Mouse (Mus musculus): ENCODE measurements around the gene Tomt. TPM values are rescaled to one million over a fixed set of nuclear protein-coding genes. Genes with fewer than 3 reads are reported as not detected.

Gene Tomt
- polyA plus RNA-seq, 1 experiment from 2014 or later = 0.61 TPM

GRCm38 (mm10) chr7:101851689-101852088 lies 54.5 kb downstream of the Tomt start:
- H3K4me2 ChIP-seq (replicated peaks) = no peak overlapping the region
- H3K36me3 ChIP-seq = no peaks in the 10 kb centered on the region
- H3K9ac ChIP-seq = no peak overlapping the region
- H3K27me3 ChIP-seq = no peaks in the 10 kb centered on the region
- H3K4me3 ChIP-seq = no peak overlapping the region
- 82% methylated on average over 6 of the region's 6 CpGs for WGBS
- ATAC-seq (ENCODE audit: insufficient number of reproducible peaks, insufficient read depth, low FRiP score, low TSS enrichment) = no peak
- no peak overlapping the region for H3K27ac ChIP-seq
- H3K4me1 ChIP-seq = no peaks in the 10 kb centered on the region
- H3K9me3 ChIP-seq = no peaks in the 10 kb centered on the region

Small RNA genes within 50 kb of the gene (microRNA-seq; reads per million reads assigned to microRNA genes)
- gene Gm22655 = not detected

Other genes with a start within 250 kb of the Tomt start
- gene Clpb, start 242.7 kb downstream of the Tomt start, polyA plus RNA-seq (2016; fragmentation: Nextera tagmentation; extraction: Ambion mirVana) = 48.0 and 51.2 TPM in 2 replicates
- gene Phox2a, start 88.0 kb downstream of the Tomt start, polyA plus RNA-seq (2016; fragmentation: Nextera tagmentation; extraction: Ambion mirVana) = 0.58 TPM in 1 of 2 replicates, not detected in the other
- 55.2 and 69.7 TPM in 2 replicates for gene Inppl1, start 68.1 kb downstream of the Tomt start, polyA plus RNA-seq (2016; fragmentation: Nextera tagmentation; extraction: Ambion mirVana)
- gene Folr2, start 49.2 kb downstream of the Tomt start, polyA plus RNA-seq (2016; fragmentation: Nextera tagmentation; extraction: Ambion mirVana) = 0.92 TPM in 1 of 2 replicates, not detected in the other
- gene Anapc15, start 42.6 kb downstream of the Tomt start, polyA plus RNA-seq (2016; fragmentation: Nextera tagmentation; extraction: Ambion mirVana) = 75.5 and 76.6 TPM in 2 replicates
- gene Folr1, start 35.6 kb downstream of the Tomt start, polyA plus RNA-seq (2016; fragmentation: Nextera tagmentation; extraction: Ambion mirVana) = 1.1 and 1.2 TPM in 2 replicates
- 153 and 158 TPM in 2 replicates for gene Lamtor1, start 455 bp downstream of the Tomt start, polyA plus RNA-seq (2016; fragmentation: Nextera tagmentation; extraction: Ambion mirVana)
- gene Lrrc51, start 27.5 kb upstream of the Tomt start, polyA plus RNA-seq (2016; fragmentation: Nextera tagmentation; extraction: Ambion mirVana) = 8.8 and 9.8 TPM in 2 replicates
- gene Numa1, start 27.8 kb upstream of the Tomt start, polyA plus RNA-seq (2016; fragmentation: Nextera tagmentation; extraction: Ambion mirVana) = 115 and 119 TPM in 2 replicates
- gene Il18bp, start 112.3 kb upstream of the Tomt start, polyA plus RNA-seq (2016; fragmentation: Nextera tagmentation; extraction: Ambion mirVana) = 3.6 and 3.8 TPM in 2 replicates
- 28.9 and 33.5 TPM in 2 replicates for gene Rnf121, start 159.1 kb upstream of the Tomt start, polyA plus RNA-seq (2016; fragmentation: Nextera tagmentation; extraction: Ambion mirVana)
- gene Xndc1, start 159.2 kb upstream of the Tomt start, polyA plus RNA-seq (2016; fragmentation: Nextera tagmentation; extraction: Ambion mirVana) = 46.2 and 48.3 TPM in 2 replicates
- gene Xntrpc, start 159.4 kb upstream of the Tomt start, polyA plus RNA-seq (2016; fragmentation: Nextera tagmentation; extraction: Ambion mirVana) = 2.6 and 3.5 TPM in 2 replicates
- 0.28 TPM in 1 of 2 replicates, not detected in the other for gene Trpc2, start 176.8 kb upstream of the Tomt start, polyA plus RNA-seq (2016; fragmentation: Nextera tagmentation; extraction: Ambion mirVana)
- 3.4 and 6.0 TPM in 2 replicates for gene Art1, start 195.4 kb upstream of the Tomt start, polyA plus RNA-seq (2016; fragmentation: Nextera tagmentation; extraction: Ambion mirVana)
- 1.5 and 2.0 TPM in 2 replicates for gene Art5, start 203.1 kb upstream of the Tomt start, polyA plus RNA-seq (2016; fragmentation: Nextera tagmentation; extraction: Ambion mirVana)
- gene Chrna10, start 210.5 kb upstream of the Tomt start, polyA plus RNA-seq (2016; fragmentation: Nextera tagmentation; extraction: Ambion mirVana) = not detected in 2 replicates